Mouse (Mus musculus): ENCODE results near the gene Clta. TPM values are rescaled to one million over a fixed set of nuclear protein-coding genes. Genes with fewer than 3 reads are reported as not detected.
"Not testable (repeated sequence)": the region's sequence is repeated elsewhere in the genome, so short reads cannot be mapped to it uniquely, and the experiment has no call there.

Clta gene
- total RNA-seq, 1 experiment from 2014 or later = 166 TPM

DNA sequence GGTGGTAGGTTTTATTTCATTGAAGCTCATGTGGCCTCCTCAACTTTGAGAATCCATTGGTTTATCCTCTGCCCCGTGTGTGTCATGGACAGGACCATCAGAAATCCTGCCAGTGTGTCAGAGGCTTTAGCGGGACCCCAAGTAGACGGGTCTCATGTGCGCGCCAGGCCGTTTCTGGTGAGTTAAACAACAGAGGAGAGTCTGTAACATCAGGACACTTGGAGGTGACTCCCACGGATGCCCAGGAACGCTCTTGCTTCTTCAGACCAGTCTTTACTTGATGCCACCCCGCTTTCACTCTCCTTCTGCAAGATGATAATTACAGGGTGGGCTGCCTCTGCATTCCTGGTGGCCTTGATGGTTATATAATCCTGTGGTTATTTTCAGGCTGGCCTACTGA is 19.4 kb downstream of the Clta start:
- DNase-seq = no peak

GRCm38 (mm10) chr4:44024241-44024640 is 20.0 kb downstream of the Clta start:
- no peak for DNase-seq

- DNase-seq = no peak
Measured at GRCm38 (mm10) chr4:44025570-44025969, 21.3 kb downstream of the Clta start.

- peak; percentile 34 for DNase-seq
Measured at GRCm38 (mm10) chr4:44028303-44029135, 24.3 kb downstream of the Clta start.

GRCm38 (mm10) chr4:44029661-44030066 is 25.4 kb downstream of the Clta start:
- no peak for DNase-seq

GRCm38 (mm10) chr4:44031521-44031920 is 27.3 kb downstream of the Clta start:
- peak; percentile 62 for DNase-seq

DNA sequence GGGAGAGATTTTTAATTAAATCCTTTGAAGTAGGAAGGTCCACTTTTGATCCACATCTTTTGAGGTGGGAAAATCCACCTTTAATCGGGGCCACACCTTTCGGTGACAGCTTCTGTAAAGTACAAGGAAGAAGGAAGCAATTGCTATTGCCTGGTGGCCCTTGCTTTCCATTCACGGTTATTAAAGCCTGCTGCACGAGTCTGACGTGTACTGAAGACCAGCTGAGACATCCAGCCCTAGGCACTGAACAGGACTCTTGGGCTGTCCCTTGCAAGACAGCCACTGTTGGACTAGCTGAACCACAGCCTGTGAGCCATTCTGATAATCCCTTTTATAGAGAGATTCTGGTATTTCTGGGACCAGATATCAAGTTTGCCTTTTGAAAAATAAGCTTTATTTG is 32.2 kb downstream of the Clta start:
- no peak for DNase-seq

- DNase-seq = no peak
Measured at GRCm38 (mm10) chr4:44040802-44041201, 36.5 kb downstream of the Clta start.

GRCm38 (mm10) chr4:44042429-44042828 is 38.2 kb downstream of the Clta start:
- no peak for DNase-seq

- DNase-seq = not testable (repeated sequence)
Measured at GRCm38 (mm10) chr4:44043182-44043581, 38.9 kb downstream of the Clta start.

DNA sequence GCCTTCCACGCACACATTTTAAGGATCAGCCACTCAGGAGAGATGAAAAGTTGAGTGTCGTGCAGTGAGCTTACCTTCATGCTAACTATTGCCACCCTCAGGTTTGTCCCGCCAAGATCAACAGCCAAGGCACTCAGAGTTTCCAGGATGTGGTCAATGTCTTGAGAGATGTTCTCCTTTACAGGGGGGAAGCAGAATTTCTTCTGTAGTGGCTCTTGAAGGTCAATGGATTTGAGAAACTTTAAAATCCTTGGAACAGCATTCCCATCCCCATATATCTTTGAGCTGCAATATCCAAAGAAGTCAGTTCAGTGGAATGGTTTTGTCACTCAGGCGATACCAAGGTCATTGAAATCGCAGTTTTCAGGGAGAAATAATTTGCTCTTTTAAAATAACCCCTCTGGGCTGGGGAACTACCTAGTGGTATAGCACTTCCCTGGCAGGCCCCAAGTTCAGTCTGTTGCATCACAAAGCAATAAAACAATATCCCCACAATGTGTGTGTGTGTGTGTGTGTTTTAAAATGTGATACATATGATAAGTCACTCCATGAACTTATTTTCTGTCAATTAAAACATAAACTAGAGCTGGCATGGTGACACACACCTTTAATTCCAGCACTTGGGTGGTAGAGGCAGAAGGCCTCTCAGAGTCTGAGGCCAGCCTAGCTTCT is 40.6 kb downstream of the Clta start:
- no peak for DNase-seq

DNA sequence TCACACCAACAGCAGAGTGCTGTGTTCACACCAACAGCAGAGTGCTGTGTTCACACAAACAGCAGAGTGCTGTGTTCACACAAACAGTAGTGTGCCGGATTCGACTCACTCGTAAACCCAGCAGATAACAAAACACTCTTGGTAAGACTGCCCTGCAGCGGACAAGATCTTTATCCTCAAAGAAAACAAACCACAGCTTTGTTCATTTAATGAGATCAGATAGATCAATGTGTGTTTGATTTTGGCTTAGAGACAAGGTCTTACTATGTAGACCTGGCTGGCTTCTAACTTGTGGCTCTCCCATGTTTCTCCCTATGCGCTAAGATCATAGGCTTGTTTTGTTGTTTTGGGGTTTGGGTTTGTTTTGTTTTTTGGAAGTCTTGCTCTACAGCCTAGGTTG is 41.8 kb downstream of the Clta start:
- no peak for DNase-seq

- DNase-seq = no peak
Measured at GRCm38 (mm10) chr4:44049812-44050211, 45.6 kb downstream of the Clta start.

DNA sequence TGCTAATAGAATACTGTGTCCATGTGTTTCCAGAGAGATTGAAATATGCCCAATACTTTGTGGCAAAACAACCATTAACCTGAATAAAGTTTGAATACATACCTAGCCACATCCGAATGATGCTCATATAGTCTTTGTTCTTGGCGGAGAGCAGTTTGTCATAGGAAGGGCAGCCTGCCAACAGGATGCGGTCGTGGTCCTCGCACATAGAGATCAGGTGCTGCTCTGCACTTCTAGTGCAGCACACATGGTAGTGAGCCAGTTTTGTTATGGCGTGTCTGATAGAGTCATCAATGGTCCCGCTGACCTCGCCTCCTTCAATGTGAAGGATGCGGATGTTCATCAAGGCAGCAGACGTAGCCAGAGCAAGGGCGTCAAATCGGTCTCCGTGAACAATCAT is 55.4 kb downstream of the Clta start:
- DNase-seq = no peak

DNA sequence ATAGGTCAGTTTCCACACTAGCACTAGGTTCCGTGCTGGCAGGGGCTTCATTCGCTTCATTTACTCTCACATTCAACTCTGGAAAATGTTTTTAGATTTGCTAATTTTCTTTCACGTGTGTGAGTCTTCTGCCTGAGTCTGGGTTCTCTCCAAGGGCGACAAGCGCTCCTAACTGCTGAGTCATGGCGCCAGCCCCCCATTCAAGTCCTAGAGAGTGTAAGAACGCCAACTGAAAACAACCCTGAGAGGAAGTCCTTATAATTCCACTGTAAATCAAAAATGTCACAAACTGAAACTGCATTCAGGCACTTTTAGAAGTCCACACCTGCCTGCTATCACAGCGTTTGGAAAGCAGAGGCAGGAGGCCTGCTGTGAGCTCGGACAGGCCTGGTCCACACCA is 57.8 kb downstream of the Clta start:
- DNase-seq = peak; percentile 50

DNA sequence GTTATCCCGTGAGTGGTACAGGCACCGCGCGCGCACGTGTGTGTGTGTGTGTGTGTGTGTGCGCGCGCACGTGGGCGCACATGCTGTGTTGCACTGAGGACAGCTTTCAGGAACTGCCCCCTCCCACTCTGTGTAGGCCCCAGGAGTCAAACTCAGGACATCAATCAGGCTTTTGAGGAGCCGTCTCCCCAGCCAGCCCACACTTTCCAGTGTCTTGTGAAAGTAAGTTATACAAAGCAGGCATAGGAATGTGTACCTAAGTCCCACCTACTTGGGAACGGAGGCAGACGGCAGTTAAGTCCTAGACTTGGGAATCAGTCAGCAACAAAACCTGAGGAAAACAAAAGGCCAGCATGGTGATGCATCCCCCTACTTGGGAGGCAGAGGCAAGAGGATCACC is 58.6 kb downstream of the Clta start:
- no peak for DNase-seq

DNA sequence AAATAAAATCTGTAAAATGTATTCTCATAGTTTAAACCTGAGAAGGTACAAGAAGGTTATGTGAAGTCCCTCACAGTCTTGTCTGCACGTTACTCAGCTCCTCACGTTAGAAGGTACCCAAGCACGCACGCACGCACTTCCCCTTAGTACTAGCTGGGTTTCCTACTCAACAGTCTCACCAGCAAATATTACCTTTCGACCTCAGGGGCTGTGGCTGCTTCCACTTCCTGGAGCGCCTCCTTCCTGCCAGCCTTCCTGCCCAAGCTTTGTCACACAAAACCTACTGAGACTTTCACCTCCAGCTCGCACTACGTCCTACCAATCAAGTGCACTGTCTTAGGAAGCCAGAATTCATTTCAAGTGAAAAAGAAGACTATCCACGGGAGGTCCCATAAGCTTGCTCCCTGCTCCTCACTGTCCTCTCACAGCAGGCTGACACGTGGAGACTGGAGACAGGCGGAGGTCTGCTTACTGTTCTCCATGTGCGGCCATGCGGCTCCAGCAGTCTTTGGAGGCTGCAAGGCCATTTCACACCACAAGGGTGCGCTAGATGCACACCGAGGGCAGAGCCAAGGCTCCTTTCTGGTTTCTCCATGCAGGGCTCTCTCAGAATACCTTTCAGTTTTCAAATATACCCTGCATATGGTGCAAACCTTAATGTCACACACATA is 61.2 kb downstream of the Clta start:
- peak; percentile 93 for DNase-seq

GRCm38 (mm10) chr4:44066891-44067290 is 62.6 kb downstream of the Clta start:
- DNase-seq = no peak

- no peak for DNase-seq
Measured at GRCm38 (mm10) chr4:44068736-44069135, 64.5 kb downstream of the Clta start.

GRCm38 (mm10) chr4:44069411-44069810 is 65.2 kb downstream of the Clta start:
- DNase-seq = no peak

DNA sequence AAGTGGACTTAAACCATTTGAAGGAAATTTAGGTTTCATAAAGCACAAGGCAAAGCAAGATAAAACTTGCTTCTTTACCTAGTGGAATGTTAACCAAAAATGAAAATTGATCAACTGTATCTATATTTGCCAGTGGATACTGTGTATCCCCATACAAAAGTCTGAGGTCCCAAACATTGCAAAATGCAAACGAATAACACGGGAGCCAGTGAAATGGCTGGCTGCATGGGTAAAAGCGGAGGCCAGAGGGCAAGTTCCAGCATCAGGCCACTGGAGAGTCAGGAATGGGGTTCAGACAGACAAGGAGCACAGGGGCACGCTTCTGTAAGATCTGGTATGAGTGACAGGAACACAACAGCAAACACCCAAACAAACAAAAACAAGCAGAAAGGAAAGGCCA is 66.4 kb downstream of the Clta start:
- no peak for DNase-seq

DNA sequence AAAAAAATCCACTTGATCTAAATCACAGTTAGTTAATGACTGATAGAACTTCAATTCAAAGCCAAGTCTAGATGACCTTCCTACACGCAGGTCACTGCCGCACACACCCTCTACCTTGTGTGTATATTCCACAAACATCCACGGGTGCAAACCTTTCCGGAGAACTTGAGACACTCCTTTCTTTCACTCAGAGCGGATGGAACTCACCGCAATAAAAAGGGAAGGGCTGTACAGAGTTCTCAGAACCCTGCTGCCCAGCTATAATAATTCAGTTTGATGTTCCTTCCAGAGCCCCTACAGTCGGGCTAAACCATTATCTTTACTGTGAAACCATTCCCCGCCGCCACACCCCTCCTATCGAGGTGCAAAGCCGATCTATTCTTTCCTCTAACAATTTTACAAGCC is 67.5 kb downstream of the Clta start:
- no peak for DNase-seq

- DNase-seq = peak; percentile 96
Measured at GRCm38 (mm10) chr4:44072146-44072872, 68.1 kb downstream of the Clta start.
